Mouse (Mus musculus) heart, embryonic 11.5 days (tissue): Measurements from ENCODE around the gene Igf2bp3. TPM values are rescaled to one million over a fixed set of nuclear protein-coding genes. Genes with fewer than 3 reads are reported as not detected.

Source experiments
- ATAC-seq: fragments of 200-750 bp; cut with Nextera tagmentation; replicated peaks from 2 replicates; pipeline ENCODE4 v1.8.0; 2017; ENCODE audit warnings: moderate library complexity; ENCODE audit not compliant: insufficient number of reproducible peaks, low FRiP score, low TSS enrichment
- H3K27ac ChIP-seq: fragments of 300-500 bp; sonication (generic); 2 replicates; pipeline ENCODE4 v1.5.1; 2014; ENCODE audit warnings: mild to moderate bottlenecking, low read depth, low read length
- H3K27me3 ChIP-seq: fragments of 300-500 bp; sonication (generic); 2 replicates; pipeline ENCODE4 v1.6.1; 2014; ENCODE audit warnings: mild to moderate bottlenecking, low read length, mixed read lengths; ENCODE audit not compliant: control insufficient read depth, insufficient read depth
- H3K36me3 ChIP-seq: fragments of 300-500 bp; sonication (generic); 2 replicates; pipeline ENCODE4 v1.6.1; 2014; ENCODE audit warnings: mild to moderate bottlenecking, low read length, moderate library complexity, mixed read lengths; ENCODE audit not compliant: control insufficient read depth, insufficient read depth
- H3K4me1 ChIP-seq: fragments of 300-500 bp; sonication (generic); 2 replicates; pipeline ENCODE4 v1.6.1; 2014; ENCODE audit warnings: low read length; ENCODE audit not compliant: control insufficient read depth, insufficient read depth
- H3K4me2 ChIP-seq: fragments of 300-500 bp; sonication (generic); 2 replicates; pipeline ENCODE4 v1.6.1; 2014; ENCODE audit warnings: mild to moderate bottlenecking, moderate library complexity
- H3K4me3 ChIP-seq: fragments of 300-500 bp; sonication (generic); 2 replicates; pipeline ENCODE4 v1.5.1; 2014; ENCODE audit warnings: low read depth, low read length
- H3K9ac ChIP-seq: fragments of 300-500 bp; sonication (generic); 2 replicates; pipeline ENCODE4 v1.6.1; 2014; ENCODE audit warnings: mild to moderate bottlenecking, low read depth, low read length, moderate library complexity
- H3K9me3 ChIP-seq: fragments of 300-500 bp; sonication (generic); replicated peaks from 2 replicates; pipeline ENCODE4 v1.6.1; 2016; ENCODE audit warnings: low read length; ENCODE audit not compliant: control insufficient read depth
- WGBS: fragments of 180-500 bp; shearing (Covaris S2); extraction: QIAGEN DNeasy Blood & Tissue Kit; methylation state at CpG from one replicate; pipeline ENCODE4 v1.1.7; 2014; ENCODE audit not compliant: insufficient replicate concordance; 5-methylcytosine and 5-hydroxymethylcytosine counted together
- polyA plus RNA-seq: library from polyadenylated mRNA; unstranded; fragments of >200 nt; fragmentation: Nextera tagmentation; extraction: Ambion mirVana; gene quantifications from 2 replicates; pipeline ENCODE4 v1.2.1, GENCODE M21; 2014

The Igf2bp3 gene
- polyA plus RNA-seq, 1 experiment from 2014 or later: 74.4 TPM

DNA sequence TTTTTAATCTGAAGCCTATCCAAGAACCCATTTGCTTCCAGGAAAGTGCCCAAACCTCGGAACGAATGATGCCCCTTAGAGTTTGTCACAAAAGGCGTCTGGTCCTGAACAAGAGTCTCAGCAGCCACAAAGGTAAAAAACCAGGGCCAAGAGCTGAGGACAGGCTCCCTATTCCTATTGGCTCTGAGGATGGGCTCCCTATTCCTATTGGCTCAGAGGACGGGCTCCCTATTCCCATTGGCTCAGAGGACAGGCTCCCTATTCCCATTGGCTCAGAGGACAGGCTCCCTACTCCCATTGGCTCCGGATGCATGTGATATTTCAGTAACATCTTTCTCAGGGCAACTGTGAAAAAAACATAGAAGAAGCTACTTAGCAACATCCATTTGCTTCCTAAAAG, 5.8 kb downstream of the Igf2bp3 start:
- H3K36me3 ChIP-seq: peaks cover 7% of the 10 kb centered on the region
- peak overlapping the region; percentile 12; the same call in 1 of the 2 replicates for H3K4me3 ChIP-seq
- no peak overlapping the region for H3K9ac ChIP-seq
- H3K27me3 ChIP-seq: no peaks in the 10 kb centered on the region
- H3K4me2 ChIP-seq: peak overlapping the region; percentile 54
- peak overlapping the region; percentile 74 for H3K27ac ChIP-seq
- no peak for ATAC-seq
- peaks cover 36% of the 10 kb centered on the region for H3K4me1 ChIP-seq
- H3K9me3 ChIP-seq: no peaks in the 10 kb centered on the region
- WGBS: 75% methylated on average over 5 of the region's 5 CpGs

DNA sequence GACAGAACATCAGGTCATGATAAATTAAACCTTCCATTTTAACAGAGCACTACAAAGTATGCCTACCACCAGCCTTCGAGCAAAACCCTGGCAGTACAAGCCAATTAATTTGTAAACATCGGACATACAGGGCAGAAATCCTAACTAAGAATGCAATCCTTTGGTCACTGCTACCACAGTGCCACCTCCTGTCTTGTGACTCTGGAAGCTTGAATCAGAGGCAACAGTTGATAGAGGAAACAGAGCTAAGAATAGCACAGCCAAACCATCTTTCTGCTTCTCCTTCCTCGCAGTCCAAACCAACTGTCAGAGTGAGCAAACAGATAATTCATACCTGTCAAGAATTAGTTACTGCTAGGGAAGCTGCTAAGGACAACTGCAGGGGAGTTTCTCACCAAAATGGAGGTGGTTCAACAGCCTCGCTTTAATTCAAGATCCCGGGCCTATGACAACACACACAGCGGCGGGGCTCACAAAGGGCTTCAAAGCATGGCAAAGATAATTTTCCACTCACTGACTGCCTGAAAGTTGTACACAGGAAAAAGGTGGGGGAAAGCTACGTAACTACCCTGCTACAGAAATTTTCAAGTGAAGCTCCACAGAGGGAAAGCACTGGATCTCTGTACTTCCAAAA, 6.3 kb downstream of the Igf2bp3 start:
- H3K36me3 ChIP-seq: peaks cover 7% of the 10 kb centered on the region
- ATAC-seq: no peak
- no peaks in the 10 kb centered on the region for H3K27me3 ChIP-seq
- WGBS: 41% methylated on average over 8 of the region's 8 CpGs
- H3K9ac ChIP-seq: no peak overlapping the region
- peak overlapping the region; percentile 74 for H3K27ac ChIP-seq
- peak overlapping the region; percentile 12; the same call in 1 of the 2 replicates for H3K4me3 ChIP-seq
- H3K4me1 ChIP-seq: peaks cover 36% of the 10 kb centered on the region
- peak overlapping the region; percentile 54 for H3K4me2 ChIP-seq
- H3K9me3 ChIP-seq: no peaks in the 10 kb centered on the region

DNA sequence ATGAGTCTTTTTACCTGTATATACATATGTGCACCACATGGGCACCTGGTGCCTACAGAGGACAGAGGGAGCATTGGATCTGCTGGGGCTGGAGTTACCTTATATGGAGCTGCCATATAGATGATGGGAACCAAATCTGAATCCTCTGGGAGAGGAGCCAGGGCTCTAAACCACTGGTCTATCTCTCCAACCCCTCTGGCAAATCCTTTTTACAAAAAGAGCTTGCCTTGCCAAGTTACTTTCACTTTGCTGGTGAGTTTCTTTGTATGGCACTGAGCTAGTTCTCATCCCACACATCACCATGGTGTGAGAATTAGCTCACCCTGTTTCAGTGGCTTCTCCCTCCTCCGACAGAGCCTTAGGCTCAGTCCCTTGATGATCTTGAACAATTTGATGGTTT, 8.3 kb downstream of the Igf2bp3 start:
- Histone ChIP-seq H3K27ac (no peak overlapping the region), H3K27me3 (no peaks in the 10 kb centered on the region), H3K9me3 (no peaks in the 10 kb centered on the region), H3K9ac (no peak overlapping the region), H3K4me1 (peaks cover 24% of the 10 kb centered on the region), H3K4me2 (no peak overlapping the region), H3K36me3 (peaks cover 7% of the 10 kb centered on the region), H3K4me3 (no peak overlapping the region)
- WGBS: 96% methylated on average over 1 of the region's 1 CpGs
- no peak for ATAC-seq

DNA sequence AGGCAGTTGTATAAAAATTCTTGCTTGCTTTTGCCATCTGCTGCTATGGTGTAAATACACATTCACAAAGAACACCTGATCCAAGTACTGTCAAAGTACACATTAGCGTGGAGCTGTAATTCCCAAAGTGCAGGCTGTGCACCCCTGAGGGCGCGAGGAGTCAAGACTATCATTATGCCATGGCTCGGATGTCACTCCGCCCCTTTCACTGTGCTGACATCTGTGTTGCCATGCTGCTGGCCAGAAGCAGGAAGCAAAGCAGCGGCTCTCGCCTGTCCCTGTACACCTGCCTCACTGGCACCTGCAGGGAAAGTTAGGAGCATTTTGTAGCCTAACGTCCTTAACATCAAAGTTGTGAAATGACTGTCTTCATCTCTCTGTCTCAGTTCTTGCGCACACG, 19.6 kb downstream of the Igf2bp3 start:
- Histone ChIP-seq H3K4me3 (no peak overlapping the region), H3K4me1 (no peaks in the 10 kb centered on the region), H3K4me2 (no peak overlapping the region), H3K27ac (no peak overlapping the region), H3K27me3 (no peaks in the 10 kb centered on the region), H3K9ac (no peak overlapping the region), H3K36me3 (0 out of 2 replicates have a peak, but pooled peaks cover 2% of the 10 kb centered on the region), H3K9me3 (no peaks in the 10 kb centered on the region)
- no peak for ATAC-seq
- 91% methylated on average over 10 of the region's 10 CpGs for WGBS

DNA sequence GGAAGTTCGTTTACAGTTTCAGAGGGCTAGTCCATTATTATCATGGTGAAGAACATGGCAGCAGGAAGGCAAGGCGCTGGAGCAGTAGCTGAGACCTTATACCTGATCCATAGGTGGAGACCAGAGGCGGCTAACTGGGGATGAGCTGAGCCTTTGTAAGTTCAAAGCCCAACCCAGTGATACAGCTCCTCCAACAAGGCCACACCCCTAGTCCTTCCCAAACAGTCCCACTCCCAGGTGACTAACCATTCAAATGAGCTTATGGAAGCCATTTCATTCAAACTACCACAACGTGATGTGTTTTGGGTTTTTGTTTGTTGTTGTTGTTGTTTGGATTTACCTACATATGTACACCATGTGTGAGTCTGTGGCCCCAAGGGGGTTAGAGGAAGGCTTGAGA, 20.2 kb downstream of the Igf2bp3 start:
- no peak overlapping the region for H3K4me2 ChIP-seq
- no peaks in the 10 kb centered on the region for H3K9me3 ChIP-seq
- 0 out of 2 replicates have a peak, but pooled peaks cover 2% of the 10 kb centered on the region for H3K36me3 ChIP-seq
- no peaks in the 10 kb centered on the region for H3K27me3 ChIP-seq
- ATAC-seq: no peak
- WGBS: 92% methylated on average over 4 of the region's 4 CpGs
- H3K4me3 ChIP-seq: no peak overlapping the region
- no peak overlapping the region for H3K9ac ChIP-seq
- H3K4me1 ChIP-seq: no peaks in the 10 kb centered on the region
- no peak overlapping the region for H3K27ac ChIP-seq

DNA sequence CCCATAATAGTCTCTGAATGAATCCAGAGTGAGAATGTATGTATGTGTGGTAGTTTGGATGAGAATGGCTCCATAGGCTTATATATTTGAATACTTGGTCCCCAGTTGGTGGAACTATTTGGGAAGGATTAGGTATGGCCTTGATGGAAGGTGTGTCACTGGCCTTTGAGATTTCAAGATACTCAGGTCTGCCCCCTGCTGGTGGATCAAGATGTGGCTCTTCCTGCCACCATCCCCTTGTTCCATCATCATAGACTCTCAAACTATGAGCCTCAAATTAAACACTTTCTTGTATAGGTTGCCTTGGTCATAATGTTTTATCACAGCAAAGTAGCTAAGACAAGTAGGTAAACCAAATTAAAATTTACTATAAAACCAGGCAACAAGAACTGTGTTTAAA, 25.4 kb downstream of the Igf2bp3 start:
- Histone ChIP-seq H3K4me1 (no peaks in the 10 kb centered on the region), H3K27ac (no peak overlapping the region), H3K9me3 (no peaks in the 10 kb centered on the region), H3K4me3 (no peak overlapping the region), H3K27me3 (no peaks in the 10 kb centered on the region), H3K36me3 (no peaks in the 10 kb centered on the region), H3K4me2 (no peak overlapping the region), H3K9ac (no peak overlapping the region)
- no peak for ATAC-seq

DNA sequence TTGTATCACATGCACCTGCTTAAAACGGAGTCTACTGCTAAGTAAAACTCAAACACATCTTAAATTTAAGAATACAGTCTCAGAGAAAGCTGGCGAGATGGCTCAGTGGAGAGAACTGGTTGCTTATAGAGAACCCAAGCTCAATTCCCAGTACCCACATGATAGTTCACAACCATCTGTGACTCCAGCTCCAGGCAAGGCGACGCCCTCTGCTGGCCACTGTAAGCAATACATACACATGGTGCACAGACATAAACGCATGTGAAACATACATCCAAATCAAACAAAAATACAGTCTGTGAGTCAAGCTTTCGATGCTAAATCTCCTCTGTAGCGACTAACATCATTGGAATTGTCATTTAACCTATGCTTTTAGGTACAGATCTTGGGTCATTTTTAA, 27.5 kb downstream of the Igf2bp3 start:
- ATAC-seq: no peak
- no peaks in the 10 kb centered on the region for H3K9me3 ChIP-seq
- 80% methylated on average over 7 of the region's 7 CpGs for WGBS
- no peak overlapping the region for H3K4me3 ChIP-seq
- H3K4me2 ChIP-seq: no peak overlapping the region
- H3K36me3 ChIP-seq: no peaks in the 10 kb centered on the region
- H3K27me3 ChIP-seq: no peaks in the 10 kb centered on the region
- no peaks in the 10 kb centered on the region for H3K4me1 ChIP-seq
- H3K9ac ChIP-seq: no peak overlapping the region
- no peak overlapping the region for H3K27ac ChIP-seq

DNA sequence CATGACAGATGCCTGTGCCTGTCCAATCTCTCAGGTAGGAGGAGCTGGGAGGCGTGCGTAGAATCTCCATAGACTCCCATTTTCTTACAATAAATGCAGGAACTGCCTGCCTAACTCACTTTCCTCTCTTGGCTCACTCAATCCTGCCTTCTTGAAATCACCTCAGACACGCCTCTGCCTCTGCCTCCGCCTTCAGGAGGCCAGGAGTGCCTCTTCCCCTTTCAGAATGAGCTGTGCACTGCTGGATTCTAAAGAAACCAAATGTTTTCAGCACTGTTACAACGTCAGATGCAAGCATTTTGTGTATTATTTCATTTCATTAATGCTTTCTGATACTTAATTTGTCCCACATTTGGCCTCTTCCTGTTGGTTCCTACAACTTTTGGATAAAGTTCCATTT, 38.7 kb downstream of the Igf2bp3 start:
- H3K9me3 ChIP-seq: no peaks in the 10 kb centered on the region
- no peaks in the 10 kb centered on the region for H3K36me3 ChIP-seq
- no peaks in the 10 kb centered on the region for H3K27me3 ChIP-seq
- no peak overlapping the region for H3K4me3 ChIP-seq
- 76% methylated on average over 5 of the region's 5 CpGs for WGBS
- H3K4me2 ChIP-seq: no peak overlapping the region
- H3K4me1 ChIP-seq: peaks cover 7% of the 10 kb centered on the region; the same call in 1 of the 2 replicates
- no peak overlapping the region for H3K9ac ChIP-seq
- H3K27ac ChIP-seq: no peak overlapping the region
- no peak for ATAC-seq

DNA sequence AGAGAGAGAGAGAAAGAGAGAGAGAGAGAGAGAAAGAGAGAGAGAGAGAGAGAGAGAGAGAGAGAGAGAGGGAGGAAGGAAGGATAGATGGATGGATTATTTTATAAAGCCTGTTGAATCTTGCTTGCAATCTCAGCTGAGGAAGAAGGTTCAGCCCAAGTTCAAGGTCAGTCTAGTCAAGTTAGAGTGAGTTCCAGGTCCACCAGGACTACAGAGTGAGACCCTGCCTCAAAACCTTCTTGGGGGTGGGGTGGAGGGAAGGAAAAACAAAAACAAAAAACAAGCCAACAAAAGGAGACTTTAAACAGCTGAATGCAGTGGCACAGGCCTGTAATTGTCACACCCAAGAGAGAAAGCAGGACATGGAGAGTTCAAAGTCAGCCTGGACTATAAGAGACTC, 40.1 kb downstream of the Igf2bp3 start:
- no peak overlapping the region for H3K4me3 ChIP-seq
- no peak overlapping the region for H3K9ac ChIP-seq
- H3K4me2 ChIP-seq: no peak overlapping the region
- no peak overlapping the region for H3K27ac ChIP-seq
- ATAC-seq: no peak
- H3K36me3 ChIP-seq: no peaks in the 10 kb centered on the region
- peaks cover 7% of the 10 kb centered on the region; the same call in 1 of the 2 replicates for H3K4me1 ChIP-seq
- H3K27me3 ChIP-seq: no peaks in the 10 kb centered on the region
- H3K9me3 ChIP-seq: no peaks in the 10 kb centered on the region
